Mouse (Mus musculus): Measurements from ENCODE around the gene Rad50. TPM values are rescaled to one million over a fixed set of nuclear protein-coding genes. Genes with fewer than 3 reads are reported as not detected.

Gene Rad50
- total RNA-seq (2021): 10 to 100 TPM; 13.2 to 13.9 TPM
- long read RNA-seq, full-length matches to known transcripts: 11 of 17 reads
- long read RNA-seq, partial matches to known transcripts: 2 of 17 reads
- long read RNA-seq, other reads (novel, unspliced or antisense): 4 of 17 reads

- peak; percentile 86 to 95 for DNase-seq (ENCODE audit: low spot score in 2 of 2)
Observed at GRCm38 (mm10) chr11:53706934-53707717, at the start of gene Rad50. Gene Rad50 (minus strand): TSS chr11:53707319.

GRCm38 (mm10) chr11:53755011-53755595, 48.0 kb upstream of the Rad50 start:
- no peak for DNase-seq (ENCODE audit: low spot score in 2 of 2)

GRCm38 (mm10) chr11:53749716-53750352, 42.7 kb upstream of the Rad50 start:
- DNase-seq (ENCODE audit: low spot score in 2 of 2): no peak

DNA sequence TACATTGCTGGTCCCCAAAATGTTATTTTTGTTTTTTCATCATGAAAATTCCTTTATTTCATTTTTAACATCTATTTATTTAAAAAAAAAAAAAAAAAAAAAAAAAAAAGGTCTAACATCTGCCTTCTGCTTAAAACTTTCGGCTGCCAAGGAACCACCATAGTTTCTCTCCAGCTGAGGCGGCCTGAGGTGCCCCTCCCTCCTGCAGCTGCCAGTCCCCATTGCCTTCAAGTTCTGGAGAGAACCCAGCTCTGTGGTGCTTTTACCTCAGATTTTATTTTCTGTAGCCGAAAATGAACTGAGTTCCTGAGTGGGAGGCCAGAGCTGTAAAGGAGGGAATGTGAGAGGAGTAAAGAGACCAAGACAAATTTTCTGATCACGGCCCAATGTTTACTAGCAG, 42.2 kb upstream of the Rad50 start:
- no peak for DNase-seq (ENCODE audit: low spot score in 2 of 2)

DNA sequence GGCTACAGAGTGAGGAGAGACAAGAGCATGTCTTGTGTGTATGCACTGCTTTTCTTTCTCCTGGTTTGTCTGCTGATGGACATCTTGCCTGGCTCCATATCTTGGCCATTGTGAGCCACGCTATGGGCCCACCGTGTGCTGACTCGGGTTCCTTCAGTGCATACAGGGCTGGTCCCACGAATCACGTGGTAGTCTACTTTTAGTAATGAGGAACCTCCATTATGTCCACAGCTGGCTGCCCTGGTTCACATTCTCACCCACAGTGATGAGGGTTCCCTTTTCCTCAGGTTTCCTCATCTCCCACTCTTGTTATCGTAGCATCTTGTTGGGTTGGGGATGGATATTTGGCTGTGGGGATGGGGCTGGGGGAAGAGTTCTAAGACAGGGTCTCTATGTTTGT, 41.5 kb upstream of the Rad50 start:
- DNase-seq (ENCODE audit: low spot score in 2 of 2): no peak

DNA sequence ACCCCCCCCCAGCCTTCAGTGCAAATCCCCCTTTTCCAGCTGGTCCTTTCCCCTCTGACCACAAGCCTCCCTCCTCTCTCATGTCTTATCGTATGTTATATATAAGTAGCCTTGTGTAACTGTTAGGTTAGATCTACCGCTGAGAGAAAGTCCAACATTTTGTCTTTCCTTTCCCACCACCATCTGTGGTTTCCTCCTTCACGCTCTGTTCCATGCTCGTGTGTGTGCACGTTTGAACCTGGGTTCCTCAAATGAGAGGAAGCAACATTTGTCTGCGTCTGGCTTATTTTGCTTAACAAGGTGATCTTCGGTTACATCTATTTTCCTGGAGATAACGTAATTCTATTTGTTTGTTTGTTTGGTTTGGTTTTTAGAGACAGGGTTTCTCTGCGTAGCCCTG, 40.9 kb upstream of the Rad50 start:
- DNase-seq (ENCODE audit: low spot score in 2 of 2): no peak

DNA sequence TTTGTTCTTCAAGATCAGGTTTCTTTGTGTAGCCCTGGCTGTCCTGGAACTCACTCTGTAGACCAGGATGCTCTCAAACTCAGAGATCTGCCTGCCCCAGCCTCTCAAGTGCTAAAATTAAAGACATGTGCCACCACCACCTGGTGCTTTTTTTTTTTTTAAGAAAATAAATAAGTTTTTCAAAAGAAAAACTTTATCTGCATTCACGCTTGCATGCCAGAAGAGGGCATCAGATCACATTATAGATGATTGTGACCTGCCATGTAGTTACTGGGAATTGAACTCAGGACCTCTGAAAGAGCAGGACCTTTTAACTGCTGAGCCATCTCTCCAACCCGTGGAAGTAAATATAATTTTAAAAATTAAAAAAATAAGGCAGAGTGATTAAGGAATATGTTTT, 38.1 kb upstream of the Rad50 start:
- no peak for DNase-seq (ENCODE audit: low spot score in 2 of 2)

- DNase-seq (ENCODE audit: low spot score in 2 of 2): no peak
Observed at GRCm38 (mm10) chr11:53742353-53742752, 35.2 kb upstream of the Rad50 start.

- DNase-seq (ENCODE audit: low spot score in 2 of 2): peak; percentile 31 to 80
Observed at GRCm38 (mm10) chr11:53737573-53737946, 30.4 kb upstream of the Rad50 start.

DNA sequence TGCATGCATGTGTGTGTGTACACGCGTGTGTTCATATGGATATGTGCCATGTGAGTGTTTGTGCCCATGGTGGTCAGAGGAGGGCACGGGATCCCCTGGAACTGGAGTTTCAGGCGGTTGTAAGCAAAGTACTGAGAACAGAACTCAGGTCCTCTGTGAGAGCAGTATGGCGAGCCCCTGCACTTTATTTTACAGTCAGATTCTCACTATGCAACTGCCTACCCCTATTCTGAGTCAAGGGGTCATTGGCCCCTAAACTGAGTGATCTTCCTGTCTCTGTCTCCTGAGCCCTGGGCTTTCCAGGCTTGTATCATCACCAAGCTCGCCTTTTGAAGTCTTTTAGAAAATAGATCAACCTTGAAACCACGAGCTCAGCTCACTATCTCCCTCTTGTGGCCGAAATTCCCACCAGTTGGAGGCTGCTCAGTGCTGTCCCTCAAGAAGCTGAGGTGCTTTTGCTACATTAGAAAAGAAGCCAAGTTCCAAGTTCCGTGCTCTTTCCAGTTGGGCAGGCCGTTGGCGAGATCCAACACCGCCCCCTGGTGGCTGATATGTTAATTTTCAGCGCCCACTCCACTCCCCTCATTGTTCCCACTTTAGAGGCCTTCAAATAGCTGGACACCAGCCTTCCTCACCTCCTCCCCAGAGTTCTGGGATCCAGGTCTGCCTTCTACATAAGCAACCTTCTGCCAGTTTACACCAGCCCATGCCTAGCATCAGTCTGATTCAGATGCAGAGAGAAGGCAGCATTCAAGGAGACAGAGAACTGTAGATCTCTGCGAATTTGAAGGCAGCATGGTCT, 29.9 kb upstream of the Rad50 start:
- DNase-seq (ENCODE audit: low spot score in 2 of 2): peak; percentile 37 to 69

GRCm38 (mm10) chr11:53735682-53736245, 28.6 kb upstream of the Rad50 start:
- peak; percentile 35 to 75 for DNase-seq (ENCODE audit: low spot score in 2 of 2)

DNA sequence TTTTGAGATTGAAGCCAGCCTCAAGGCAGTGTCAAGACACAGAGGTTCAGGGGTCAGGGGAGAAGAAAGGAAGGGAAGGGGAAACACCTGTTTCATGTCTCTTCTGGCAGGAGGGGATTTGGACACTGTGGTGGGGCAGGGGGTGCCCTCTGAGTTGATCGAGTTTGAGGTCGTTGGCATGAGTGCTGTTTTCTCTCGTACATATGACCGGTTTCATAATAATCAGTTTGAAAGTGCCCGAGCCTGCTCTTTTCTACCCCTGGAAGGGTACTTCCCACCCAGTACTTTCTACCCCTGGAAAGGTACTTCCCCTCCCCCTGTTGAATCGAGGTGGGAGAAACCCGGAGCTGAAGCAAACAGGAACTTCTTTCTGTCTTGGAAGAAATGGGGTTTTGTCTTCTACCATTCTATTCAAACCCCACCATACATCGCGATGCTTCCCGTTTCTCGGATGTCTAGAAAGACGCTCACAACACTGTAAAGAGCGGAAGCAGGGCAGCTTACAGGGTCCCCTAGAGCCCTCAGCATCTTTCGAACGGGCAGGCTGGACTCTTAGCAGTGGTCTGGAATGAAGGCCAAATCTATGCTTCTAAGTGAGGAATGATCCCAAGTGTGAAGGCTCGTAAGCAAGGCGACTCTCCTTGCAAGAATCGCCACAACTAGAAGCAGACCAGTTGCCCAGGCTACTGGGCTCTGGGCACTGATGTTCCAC, 28.0 kb upstream of the Rad50 start:
- no peak for DNase-seq (ENCODE audit: low spot score in 2 of 2)

DNA sequence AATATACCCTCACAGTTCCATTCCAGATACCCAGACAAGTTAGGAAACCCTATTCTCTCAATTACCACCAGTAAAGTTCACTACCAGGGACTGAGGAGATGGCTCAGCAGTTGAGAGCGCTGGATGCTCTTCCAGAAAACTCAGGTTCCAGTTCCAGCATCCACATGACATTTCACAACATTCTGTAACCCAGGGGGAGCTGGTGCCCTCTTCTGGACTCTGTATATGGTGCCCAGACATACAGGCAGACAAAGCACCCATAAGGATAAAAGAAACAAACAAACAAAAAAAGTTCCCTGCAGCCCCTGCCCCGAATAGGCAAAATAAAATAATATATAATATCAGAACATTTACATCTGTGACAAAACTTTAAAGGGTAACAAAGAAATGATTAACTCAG, 27.3 kb upstream of the Rad50 start:
- DNase-seq (ENCODE audit: low spot score in 2 of 2): no peak

DNA sequence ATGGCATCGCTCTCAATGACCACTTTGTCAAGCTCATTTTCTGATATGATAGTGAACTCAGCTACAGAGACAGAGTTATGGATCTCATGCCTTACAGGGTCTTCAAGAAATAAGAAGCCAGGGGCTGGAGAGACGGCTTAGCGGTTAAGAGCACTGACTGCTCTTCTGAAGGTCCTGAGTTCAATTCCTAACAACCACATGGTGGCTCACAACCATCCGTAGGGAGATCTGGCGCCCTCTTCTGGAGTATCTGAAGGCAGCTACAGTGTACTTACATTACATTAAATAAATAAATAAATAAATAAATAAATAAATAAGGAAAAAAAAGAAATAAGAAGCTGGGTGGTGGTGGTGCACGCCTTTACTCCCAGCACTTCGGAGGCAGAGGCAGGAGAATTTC, 26.7 kb upstream of the Rad50 start:
- no peak for DNase-seq (ENCODE audit: low spot score in 2 of 2)

- DNase-seq (ENCODE audit: low spot score in 2 of 2): no peak
Observed at GRCm38 (mm10) chr11:53732244-53732643, 25.1 kb upstream of the Rad50 start.

- no peak for DNase-seq (ENCODE audit: low spot score in 2 of 2)
Observed at GRCm38 (mm10) chr11:53731457-53731856, 24.3 kb upstream of the Rad50 start.

DNA sequence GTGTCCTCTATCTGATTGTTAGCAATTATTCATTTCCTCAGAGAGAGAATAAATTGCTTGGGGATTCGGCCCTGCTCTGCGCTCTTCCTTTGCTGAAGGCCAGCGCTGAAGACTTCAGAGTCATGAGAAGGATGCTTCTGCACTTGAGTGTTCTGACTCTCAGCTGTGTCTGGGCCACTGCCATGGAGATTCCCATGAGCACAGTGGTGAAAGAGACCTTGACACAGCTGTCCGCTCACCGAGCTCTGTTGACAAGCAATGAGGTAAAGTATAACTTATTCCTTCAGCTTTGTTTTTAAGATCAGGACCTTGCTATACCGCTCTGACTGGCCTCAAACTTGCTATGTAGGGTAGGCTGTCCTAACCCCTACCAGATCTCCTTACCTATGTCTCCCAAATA, 13.6 kb upstream of the Rad50 start, which contains the start of gene Il5:
Gene Il5 (plus strand): TSS at position 80 of the 400 bp plus-strand sequence.
- no peak for DNase-seq (ENCODE audit: low spot score in 2 of 2)

GRCm38 (mm10) chr11:53719701-53720100, 12.6 kb upstream of the Rad50 start:
- no peak for DNase-seq (ENCODE audit: low spot score in 2 of 2)

GRCm38 (mm10) chr11:53707718-53708009, 545 bp upstream of the Rad50 start:
- DNase-seq (ENCODE audit: low spot score in 2 of 2): no peak

DNA sequence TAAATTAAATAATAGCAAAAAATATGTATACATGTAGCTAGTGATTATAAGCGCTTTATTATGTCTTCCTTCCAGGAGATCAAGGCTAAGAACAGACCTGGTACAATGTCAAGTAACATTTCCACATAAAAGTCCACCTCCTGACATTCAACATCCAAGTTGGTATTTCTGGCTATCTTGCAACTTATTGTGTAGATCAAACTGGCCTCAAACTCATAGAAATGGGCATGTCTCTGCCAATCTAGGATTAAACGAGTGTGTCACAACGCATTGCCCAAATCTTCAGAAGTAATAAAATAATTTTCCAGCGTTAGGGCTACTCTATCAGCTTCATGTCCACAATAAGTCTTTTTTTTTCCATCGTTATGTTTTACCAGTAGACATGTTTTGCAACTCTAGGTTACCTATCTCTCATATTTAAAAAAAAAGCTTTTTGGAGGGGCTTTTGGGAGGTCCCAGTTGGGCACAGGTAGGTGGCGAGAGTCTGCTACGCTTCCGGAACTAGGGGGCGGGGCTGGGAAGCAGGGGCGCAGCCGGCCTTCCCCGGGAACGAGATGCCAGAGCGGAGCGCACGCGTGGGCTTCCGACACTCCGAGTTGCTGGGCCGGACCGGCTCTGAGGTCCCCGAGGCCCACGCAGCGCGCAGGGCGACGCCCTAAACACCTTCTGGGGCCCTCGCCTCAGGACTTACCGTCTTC, 734 bp downstream of the Rad50 start:
- DNase-seq (ENCODE audit: low spot score in 2 of 2): peak in 1 of 2 experiments; percentile 21

Measured in layer of hippocampus, adult 18-20 months (tissue).